Mouse (Mus musculus) heart, adult 11 months (tissue): Measurements from ENCODE around the gene Szt2.

Experiments used
- DNase-seq: peaks from one replicate; pipeline ENCODE4 v3.0.0; 2022

Gene Szt2

GRCm38 (mm10) chr4:118410871-118411270 is 1.8 kb upstream of the Szt2 start:
- DNase-seq = no peak

GRCm38 (mm10) chr4:118402701-118403100 is 6.4 kb downstream of the Szt2 start:
- DNase-seq = peak; percentile 84

- DNase-seq = no peak
These were observed 7.2 kb downstream of the Szt2 start for GRCm38 (mm10) chr4:118401918-118402317.

DNA sequence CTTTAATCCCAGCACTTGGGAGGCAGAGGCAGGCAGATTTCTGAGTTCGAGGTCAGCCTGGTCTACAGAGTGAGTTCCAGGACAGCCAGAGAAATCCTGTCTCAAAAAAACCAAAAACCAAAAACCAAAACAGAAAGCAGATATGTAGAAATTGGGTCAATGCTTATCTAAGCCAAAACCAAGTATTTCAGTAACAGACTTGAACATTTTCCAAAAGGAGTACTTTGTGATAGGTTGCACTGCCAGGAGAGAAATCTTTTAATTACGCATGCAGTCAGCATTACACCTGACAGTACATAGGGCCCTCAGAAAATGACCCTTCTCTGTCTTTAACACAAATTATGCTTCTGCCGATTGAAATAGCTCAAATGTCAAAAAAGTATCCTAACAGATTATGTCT is 7.7 kb downstream of the Szt2 start:
- DNase-seq = no peak

GRCm38 (mm10) chr4:118398400-118398799 is 10.7 kb downstream of the Szt2 start:
- DNase-seq = no peak

DNA sequence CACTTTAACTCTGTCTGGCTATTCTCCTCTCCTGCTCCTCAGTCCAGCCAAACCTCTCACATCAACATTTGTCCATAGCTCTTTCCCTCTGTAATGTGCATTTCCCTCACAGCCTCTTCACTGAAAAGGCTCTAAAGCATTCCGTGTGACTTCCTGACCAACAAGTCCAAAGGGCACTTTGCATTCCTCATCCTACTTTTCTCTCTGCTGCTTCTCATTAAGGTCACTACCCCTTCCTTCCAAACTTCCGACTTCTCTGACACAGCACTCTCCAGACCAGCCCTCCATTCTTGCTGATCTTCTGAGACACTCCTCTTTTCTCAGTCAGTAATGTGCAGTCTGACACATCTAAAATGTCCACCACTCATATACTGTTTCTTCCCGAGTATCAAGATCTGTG is 12.6 kb downstream of the Szt2 start:
- no peak for DNase-seq

DNA sequence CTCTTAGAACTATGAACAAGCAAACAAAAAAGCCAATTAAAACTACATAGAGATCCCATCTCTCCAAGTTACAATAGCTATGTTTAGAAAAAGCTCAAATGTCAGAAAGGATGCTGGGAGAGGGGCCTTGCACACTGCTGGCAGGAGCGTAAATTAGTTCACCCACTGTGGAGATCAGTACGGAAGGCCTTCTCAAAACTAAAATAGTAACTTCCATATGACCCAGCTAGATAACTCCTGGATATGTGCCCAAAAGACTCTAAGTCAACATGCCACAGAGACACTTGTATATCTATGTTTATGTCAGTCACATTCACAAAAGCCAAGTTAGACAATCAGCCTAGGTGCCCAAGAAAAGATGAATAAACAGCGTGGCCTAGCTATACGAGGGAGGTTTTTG is 13.8 kb downstream of the Szt2 start:
- no peak for DNase-seq

- peak; percentile 95 for DNase-seq
These were observed 14.6 kb downstream of the Szt2 start for GRCm38 (mm10) chr4:118394505-118394904.

GRCm38 (mm10) chr4:118390146-118390545 is 18.9 kb downstream of the Szt2 start:
- DNase-seq = no peak

GRCm38 (mm10) chr4:118387316-118387715 is 21.8 kb downstream of the Szt2 start:
- peak; percentile 95 for DNase-seq

- no peak for DNase-seq
These were observed 25.8 kb downstream of the Szt2 start for GRCm38 (mm10) chr4:118383271-118383670.

DNA sequence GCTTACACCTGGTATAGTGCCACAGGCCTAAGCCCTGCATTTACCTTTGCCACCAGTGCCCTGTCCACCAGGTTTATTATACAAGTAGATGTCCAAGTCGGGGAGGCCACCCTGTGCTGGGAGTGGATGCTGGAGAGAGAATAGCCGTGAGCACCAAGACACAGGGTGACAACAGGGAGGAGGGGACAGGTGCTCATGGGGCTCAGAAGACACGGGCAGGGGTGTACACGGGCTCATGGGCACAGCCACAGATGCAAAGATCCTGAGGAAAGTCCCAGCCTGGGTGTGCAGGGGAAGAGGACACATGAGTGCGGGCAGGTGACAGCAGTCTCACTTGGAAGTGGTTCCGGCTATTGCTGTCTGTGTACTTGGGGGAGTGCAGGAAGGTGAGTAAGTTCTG is 33.1 kb downstream of the Szt2 start:
- DNase-seq = peak; percentile 86

GRCm38 (mm10) chr4:118371822-118372221 is 37.3 kb downstream of the Szt2 start:
- no peak for DNase-seq

DNA sequence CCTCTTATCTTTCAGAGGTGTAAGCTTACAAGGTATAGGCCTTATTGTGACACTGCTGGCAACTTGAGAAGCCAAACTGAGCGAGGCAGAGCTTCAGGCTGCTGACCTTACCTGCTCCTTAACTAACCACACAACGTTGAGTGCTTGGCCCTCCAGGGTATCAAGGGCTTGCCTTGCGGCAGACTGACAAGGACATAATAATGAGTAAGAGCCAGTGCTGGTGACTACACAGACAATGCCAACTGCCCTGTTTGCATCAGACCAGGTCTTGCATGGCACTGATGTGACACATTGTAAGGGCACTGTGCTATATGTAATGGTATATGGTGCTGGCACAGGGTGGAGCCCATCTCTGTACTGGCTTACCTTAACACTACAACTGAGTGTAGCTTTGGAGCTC is 40.5 kb downstream of the Szt2 start:
- no peak for DNase-seq

DNA sequence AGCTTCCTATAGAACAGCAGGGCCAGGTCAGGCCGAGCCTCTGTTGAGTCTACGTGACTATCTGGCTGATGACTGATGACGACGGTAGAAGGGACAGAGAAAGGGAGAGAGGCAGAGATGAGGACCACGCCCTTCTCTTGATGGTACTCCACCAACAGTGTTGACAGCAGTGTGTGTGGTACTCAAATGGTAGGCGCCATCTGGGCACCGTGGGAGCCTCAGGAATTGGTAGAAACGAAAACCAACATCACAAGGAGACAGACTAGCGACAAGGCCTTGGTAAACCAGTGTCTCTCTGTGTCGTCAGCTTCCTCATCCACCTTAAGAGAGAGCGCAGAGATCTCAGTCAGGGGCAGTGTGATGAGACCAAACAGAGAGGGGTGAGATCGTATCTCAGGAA is 41.5 kb downstream of the Szt2 start:
- no peak for DNase-seq

DNA sequence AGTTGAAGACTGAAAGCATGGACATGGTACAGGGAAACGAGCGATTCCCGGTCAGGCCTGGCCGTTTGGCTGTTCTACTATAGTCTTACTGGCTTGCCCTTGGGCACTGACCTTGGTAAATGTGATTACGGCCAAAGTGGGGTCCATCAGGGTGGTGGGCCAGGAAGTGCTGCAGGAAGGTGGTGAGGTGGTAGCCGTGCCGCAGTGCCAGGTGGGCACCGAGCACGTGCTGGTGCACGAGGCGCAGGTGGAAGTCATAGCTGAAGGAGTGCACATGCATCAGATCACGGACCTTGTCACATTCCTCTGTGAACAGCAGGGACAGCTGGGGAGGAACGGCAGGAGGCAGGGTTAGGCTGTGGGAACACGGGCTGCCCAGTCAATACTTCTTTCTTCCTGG is 43.1 kb downstream of the Szt2 start:
- peak; percentile 88 for DNase-seq

DNA sequence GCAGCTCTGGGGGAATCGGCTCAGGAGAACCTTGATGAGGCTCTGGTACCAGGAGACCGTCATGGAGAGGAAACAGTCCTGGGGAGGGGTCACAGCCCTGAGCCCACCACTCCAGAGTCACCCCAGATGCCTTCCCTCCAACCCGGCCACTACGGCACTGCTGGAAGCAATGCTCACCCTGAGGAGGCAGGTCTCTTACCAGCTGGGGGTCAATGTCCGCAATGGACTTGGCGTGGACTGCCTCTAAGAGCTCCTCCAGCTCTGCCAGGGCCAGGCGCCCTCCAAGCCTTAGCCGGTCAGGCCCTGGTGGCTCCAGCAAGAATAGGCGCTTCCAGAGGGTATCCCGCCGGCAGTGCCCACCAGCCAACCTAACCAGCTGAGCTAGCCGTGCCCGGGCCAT is 44.4 kb downstream of the Szt2 start:
- peak; percentile 88 for DNase-seq

- peak; percentile 82 for DNase-seq
These were observed 45.1 kb downstream of the Szt2 start for GRCm38 (mm10) chr4:118363985-118364384.

DNA sequence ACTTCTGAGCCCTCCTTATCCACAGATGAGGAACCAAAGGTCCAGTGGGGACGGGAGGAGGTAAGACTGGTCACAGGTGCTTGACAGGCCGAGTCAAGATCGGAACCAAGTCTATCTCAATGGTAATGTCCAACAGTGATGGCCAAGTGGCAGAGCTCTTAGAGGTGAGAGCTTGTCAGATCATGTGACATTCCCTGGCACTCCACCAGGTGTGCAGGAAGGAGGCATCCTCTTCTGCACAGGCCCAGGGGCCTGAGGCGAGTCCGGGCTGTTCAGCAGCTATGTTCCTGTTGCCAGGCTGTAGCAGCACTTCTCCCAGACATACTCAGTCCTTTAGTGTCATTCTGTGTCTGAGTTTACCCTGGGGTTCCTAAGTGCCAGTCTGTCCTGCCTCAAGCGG is 46.2 kb downstream of the Szt2 start:
- peak; percentile 79 for DNase-seq

- peak; percentile 87 for DNase-seq
These were observed 47.6 kb downstream of the Szt2 start for GRCm38 (mm10) chr4:118361451-118361850.

- peak; percentile 98 for DNase-seq
These were observed 49.0 kb downstream of the Szt2 start for GRCm38 (mm10) chr4:118359896-118360720.

DNA sequence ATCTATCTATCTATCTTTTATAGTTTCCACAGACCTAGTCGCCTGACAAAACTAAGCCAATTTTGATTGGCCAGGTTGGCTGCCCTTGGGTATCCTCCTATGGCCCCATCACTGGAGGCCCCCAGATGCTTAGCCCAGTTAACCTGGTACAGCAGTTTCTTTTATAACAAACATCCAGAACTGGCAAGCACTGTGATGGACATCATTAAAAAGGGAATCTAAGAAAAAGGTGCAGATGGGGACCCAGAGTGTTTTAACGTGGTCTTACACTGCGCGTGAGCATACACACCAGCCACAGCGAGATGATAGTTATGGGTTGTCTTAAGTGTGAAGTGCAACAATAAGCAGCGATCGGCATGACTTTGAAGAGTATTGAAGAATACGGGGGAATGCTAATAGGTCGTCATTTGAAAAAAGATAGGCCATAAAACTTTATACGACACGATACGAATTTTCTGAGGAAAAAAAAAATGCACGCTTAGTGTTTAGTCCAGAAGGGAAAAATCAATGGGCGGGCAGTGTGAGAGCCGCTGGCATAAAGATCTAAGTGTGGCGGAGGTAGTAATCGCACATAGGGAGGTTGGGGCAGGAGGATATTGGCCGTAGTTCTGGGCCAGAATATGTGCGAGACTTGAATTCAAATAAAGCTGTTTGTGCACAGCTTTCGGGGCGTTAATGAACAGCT is 49.7 kb downstream of the Szt2 start:
- peak; percentile 86 for DNase-seq

DNA sequence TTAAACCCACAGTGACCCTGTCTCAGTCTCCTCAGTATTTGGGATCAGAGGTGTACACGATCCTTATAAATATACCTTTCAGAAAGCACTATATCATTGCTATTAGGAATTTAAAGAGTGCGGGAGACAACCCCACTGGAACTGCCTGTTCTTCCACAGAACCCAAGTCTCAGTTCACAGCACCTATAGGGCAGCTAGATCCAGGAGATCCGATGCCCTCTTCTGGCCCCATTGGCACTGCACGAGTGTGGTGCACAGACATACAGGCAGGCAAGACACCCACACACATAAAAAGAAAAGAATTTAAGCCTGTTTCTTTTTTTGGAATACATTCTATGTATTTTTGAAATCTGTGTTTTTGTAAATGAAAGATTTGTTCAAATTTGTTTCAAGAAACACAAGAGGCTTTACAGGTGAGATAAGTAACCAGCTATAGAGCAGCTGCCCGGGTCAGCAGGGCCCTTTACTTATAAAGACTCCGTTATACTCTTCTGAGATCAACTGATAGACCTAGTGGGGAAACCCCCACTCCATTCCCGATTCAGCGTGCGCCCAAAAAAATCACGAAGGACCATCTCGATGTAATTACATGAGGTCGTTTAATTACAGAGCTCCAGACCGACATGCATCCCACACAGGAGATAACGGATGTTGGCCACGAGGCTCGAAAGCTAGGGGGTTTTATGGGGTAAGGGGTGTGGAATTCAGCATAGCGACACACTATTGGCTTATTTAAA is 50.7 kb downstream of the Szt2 start:
- DNase-seq = peak; percentile 80

GRCm38 (mm10) chr4:118357504-118357903 is 51.6 kb downstream of the Szt2 start:
- DNase-seq = no peak
